In genomic region chr9:69357834-69358233, GRCm38 (mm10) we compare ENCODE assay signal across 8 mouse cellular contexts. TPM values are rescaled to one million over a fixed set of nuclear protein-coding genes. Genes with fewer than 3 reads are reported as not detected.
DNase-seq lines count a peak whose midpoint lies in the region; ATAC-seq and TF ChIP-seq lines count a peak whose summit lies in the region.

No protein-coding gene starts in this region.

- no peak overlapping the region for H3K4me2 ChIP-seq in hindbrain, embryonic 12.5 days (replicated peaks)

- no peak for ATAC-seq in hindbrain, embryonic 12.5 days (ENCODE audit: low FRiP score)
- ATAC-seq in G1E (ENCODE audit: extremely low read depth, insufficient number of reproducible peaks, low FRiP score, poor library complexity, severe bottlenecking), result peak; percentile 49; the same call in 1 of the 2 replicates

- peak; percentile 85 for TF ChIP-seq CTCF in G1E (IDR thresholded peaks at IDR 0.05; ENCODE audit: low read depth, low read length)

- DNase-seq in hindbrain, embryonic 10.5 days (ENCODE audit: low spot score), result peak; percentile 59
- peak; percentile 50 for DNase-seq in G1E (ENCODE audit: low spot score)
- DNase-seq in cerebellum, adult 11 months, result peak; percentile 45
- DNase-seq in frontal cortex, postnatal 25 days (ENCODE audit: low spot score in 2 of 2), result peak; percentile 42 to 47
- peak; percentile 34 to 63 for DNase-seq in layer of hippocampus, adult 8-10 months (ENCODE audit: low spot score in 2 of 2)
- peak; percentile 58 for DNase-seq in lung, postnatal 25 days (ENCODE audit: low spot score)
- DNase-seq in spleen, postnatal 36 days (ENCODE audit: low spot score in 2 of 2), result peak; percentile 10 to 47

- no peaks in the 10 kb centered on the region for H3K9me3 ChIP-seq in hindbrain, embryonic 10.5 days
- H3K9me3 ChIP-seq in hindbrain, embryonic 12.5 days (replicated peaks), result no peaks in the 10 kb centered on the region
- no peaks in the 10 kb centered on the region for H3K9me3 ChIP-seq in G1E (replicated peaks)

- H3K4me3 ChIP-seq in hindbrain, embryonic 10.5 days, result no peak overlapping the region
- no peak overlapping the region for H3K4me3 ChIP-seq in hindbrain, embryonic 12.5 days
- H3K4me3 ChIP-seq in G1E (ENCODE audit: low read depth, low read length), result no peak overlapping the region

- peaks cover 13% of the 10 kb centered on the region for H3K4me1 ChIP-seq in hindbrain, embryonic 10.5 days (replicated peaks)
- H3K4me1 ChIP-seq in hindbrain, embryonic 12.5 days, result 0 out of 2 replicates have a peak, but pooled peaks cover 2% of the 10 kb centered on the region
- 0 out of 2 replicates have a peak, but pooled peaks cover 2% of the 10 kb centered on the region for H3K4me1 ChIP-seq in G1E (ENCODE audit: insufficient read depth, low read depth, low read length)

- no peak overlapping the region for H3K9ac ChIP-seq in hindbrain, embryonic 12.5 days

- no peaks in the 10 kb centered on the region for H3K36me3 ChIP-seq in hindbrain, embryonic 10.5 days
- H3K36me3 ChIP-seq in hindbrain, embryonic 12.5 days, result no peaks in the 10 kb centered on the region
- no peaks in the 10 kb centered on the region for H3K36me3 ChIP-seq in G1E (replicated peaks)

- no peak overlapping the region for H3K27ac ChIP-seq in hindbrain, embryonic 10.5 days
- no peak overlapping the region for H3K27ac ChIP-seq in hindbrain, embryonic 12.5 days

- no peaks in the 10 kb centered on the region for H3K27me3 ChIP-seq in hindbrain, embryonic 10.5 days (ENCODE audit: insufficient read depth, poor library complexity, severe bottlenecking)
- no peaks in the 10 kb centered on the region for H3K27me3 ChIP-seq in hindbrain, embryonic 12.5 days
- H3K27me3 ChIP-seq in G1E (ENCODE audit: insufficient read depth, low read length), result peaks cover 14% of the 10 kb centered on the region; the same call in 1 of the 2 replicates

- 34% methylated on average over 3 of the region's 3 CpGs for WGBS in hindbrain, embryonic 10.5 days
- 35% methylated on average over 3 of the region's 3 CpGs for WGBS in hindbrain, embryonic 12.5 days

RNA-seq across cellular contexts. Expression of gene Ice2, which starts 39.9 kb away (rescaled TPM):
- polyA plus RNA-seq in hindbrain, embryonic 10.5 days (2016; fragmentation: Nextera tagmentation; extraction: Ambion mirVana), result 15.9 and 20.1 TPM in 2 replicates
- 20.5 and 20.9 TPM in 2 replicates for polyA plus RNA-seq in hindbrain, embryonic 12.5 days (2016; fragmentation: Nextera tagmentation; extraction: Ambion mirVana)
- total RNA-seq in G1E (2014; fragmentation: Nextera tagmentation) (44.6 and 44.9 TPM in 2 replicates), G1E (2017) (22.8 and 29.1 TPM in 2 replicates)
- 0.99 TPM in 2 replicates for polyA plus RNA-seq in G1E (2012)
- total RNA-seq in layer of hippocampus, adult 8-10 months (2022), result 10 to 100 TPM; 12.2 to 15.5 (median 13.5) TPM
